Mouse (Mus musculus): ENCODE data around the gene Rfng. TPM values are rescaled to one million over a fixed set of nuclear protein-coding genes. Genes with fewer than 3 reads are reported as not detected.
"Not testable (repeated sequence)": the region's sequence is repeated elsewhere in the genome, so short reads cannot be mapped to it uniquely, and the experiment has no call there.

Rfng gene
- polyA plus RNA-seq, 1 experiment from 2014 or later, result 36.2 TPM

GRCm38 (mm10) chr11:120768206-120768605, 15.8 kb downstream of the Rfng start:
- ATAC-seq (ENCODE audit: insufficient number of reproducible peaks, insufficient read depth, low FRiP score, low TSS enrichment, low read depth), result no peak
- 79% methylated on average over 1 of the region's 1 CpGs for WGBS
- H3K4me3 ChIP-seq (replicated peaks), result no peak overlapping the region
- no peak overlapping the region for H3K27ac ChIP-seq
- no peaks in the 10 kb centered on the region for H3K36me3 ChIP-seq
- H3K27me3 ChIP-seq, result 0 out of 2 replicates have a peak, but pooled peaks cover 6% of the 10 kb centered on the region
- no peaks in the 10 kb centered on the region for H3K4me1 ChIP-seq (replicated peaks)
- no peak overlapping the region for H3K9ac ChIP-seq (replicated peaks)
- H3K9me3 ChIP-seq, result no peaks in the 10 kb centered on the region; the same call in 1 of the 2 replicates
- no peak overlapping the region for H3K4me2 ChIP-seq

GRCm38 (mm10) chr11:120767023-120767422, 17.0 kb downstream of the Rfng start:
- ATAC-seq (ENCODE audit: insufficient number of reproducible peaks, insufficient read depth, low FRiP score, low TSS enrichment, low read depth); H3K9me3 ChIP-seq; H3K27ac ChIP-seq; H3K4me2 ChIP-seq; H3K4me3 ChIP-seq (replicated peaks); H3K36me3 ChIP-seq; H3K9ac ChIP-seq (replicated peaks); H3K4me1 ChIP-seq (replicated peaks): not testable (repeated sequence)
- H3K27me3 ChIP-seq, result peaks cover 13% of the 10 kb centered on the region
- 90% methylated on average over 5 of the region's 7 CpGs for WGBS

- Histone ChIP-seq H3K27me3 (peaks cover 20% of the 10 kb centered on the region), H3K9me3 (peaks cover 15% of the 10 kb centered on the region; the same call in 1 of the 2 replicates), H3K4me2 (peak overlapping the region; percentile 35)
- not testable (repeated sequence) for H3K9ac ChIP-seq (replicated peaks); H3K4me3 ChIP-seq (replicated peaks); H3K4me1 ChIP-seq (replicated peaks); ATAC-seq (ENCODE audit: insufficient number of reproducible peaks, insufficient read depth, low FRiP score, low TSS enrichment, low read depth); H3K36me3 ChIP-seq; H3K27ac ChIP-seq
- 5% methylated on average over 8 of the region's 23 CpGs for WGBS
Observed at GRCm38 (mm10) chr11:120763121-120763999, 20.6 kb downstream of the Rfng start.

DNA sequence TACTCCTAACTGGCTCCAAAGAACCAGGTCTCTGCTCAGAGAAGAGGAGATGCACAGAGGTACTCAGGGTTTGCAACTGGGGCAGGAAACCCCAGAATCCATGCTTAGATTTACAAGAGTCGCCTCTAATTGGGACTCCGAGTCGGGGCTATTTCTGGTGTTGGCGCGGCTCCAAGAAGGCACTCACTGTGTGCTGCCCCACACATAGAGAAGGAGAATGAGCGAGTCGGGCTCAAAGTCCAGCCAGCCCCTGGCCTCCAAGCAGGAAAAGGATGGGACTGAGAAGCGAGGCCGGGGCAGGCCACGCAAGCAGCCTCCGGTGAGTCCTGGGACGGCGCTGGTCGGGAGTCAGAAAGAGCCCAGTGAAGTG, 21.4 kb downstream of the Rfng start, which contains the start of gene Hmga1b:
TSS of gene Hmga1b (plus strand) at position 123 of the 370 bp plus-strand sequence.
- Histone ChIP-seq H3K9ac (replicated peaks) (peak within 1 kb of the TSS; percentile 23; the same call in 1 of the 2 replicates), H3K9me3 (peaks cover 22% of the 10 kb centered on the region; the same call in 1 of the 2 replicates), H3K27me3 (peaks cover 20% of the 10 kb centered on the region), H3K4me2 (peak within 1 kb of the TSS; percentile 35), H3K27ac (peak within 1 kb of the TSS; percentile 17; the same call in 1 of the 2 replicates)
- H3K4me1 ChIP-seq (replicated peaks); H3K4me3 ChIP-seq (replicated peaks); ATAC-seq (ENCODE audit: insufficient number of reproducible peaks, insufficient read depth, low FRiP score, low TSS enrichment, low read depth); H3K36me3 ChIP-seq: not testable (repeated sequence)
- 19% methylated on average over 14 of the region's 14 CpGs for WGBS

DNA sequence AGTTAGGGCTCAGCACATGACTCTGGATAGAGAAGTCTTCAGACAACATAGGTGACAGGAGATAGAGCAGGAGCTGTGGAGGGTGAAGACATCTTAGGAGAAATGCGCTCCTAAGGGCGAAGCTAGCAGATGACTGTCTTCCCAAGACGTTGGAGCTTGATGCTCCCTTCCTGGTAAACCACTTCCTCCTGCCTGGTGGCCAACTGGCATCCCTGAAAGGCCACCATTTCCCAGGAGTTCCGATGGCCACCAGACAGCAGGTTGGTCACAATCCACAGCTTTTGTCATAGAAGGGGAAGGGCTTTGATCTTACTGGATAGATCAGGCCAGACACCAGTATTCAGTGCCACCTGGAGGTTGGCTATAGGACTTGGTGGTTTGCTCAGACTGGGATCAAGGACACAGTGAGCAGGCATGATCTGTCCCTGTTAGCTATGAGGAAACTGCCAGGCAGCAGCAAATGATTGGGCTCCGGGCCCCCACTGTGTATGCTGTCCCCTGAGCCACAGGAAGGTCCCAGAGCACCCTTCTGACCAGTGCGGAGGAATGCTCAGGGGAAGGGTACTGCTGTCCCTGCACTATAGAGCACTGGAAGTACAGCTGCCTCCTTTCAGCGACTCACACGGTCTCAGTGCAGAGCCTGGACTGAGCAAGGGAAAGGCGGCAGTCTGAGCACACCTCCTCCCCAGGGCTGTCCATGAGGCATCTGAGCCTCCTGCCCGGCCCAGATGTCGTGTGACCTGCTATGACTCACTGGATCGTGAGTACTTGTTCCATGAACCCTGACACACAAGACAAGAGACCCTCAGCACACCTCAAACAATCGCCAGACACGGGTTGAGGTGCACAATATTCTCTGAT, 22.0 kb downstream of the Rfng start:
- peaks cover 7% of the 10 kb centered on the region; the same call in 1 of the 2 replicates for H3K4me1 ChIP-seq (replicated peaks)
- H3K36me3 ChIP-seq, result no peaks in the 10 kb centered on the region
- WGBS, result 67% methylated on average over 14 of the region's 14 CpGs
- H3K9me3 ChIP-seq, result peaks cover 24% of the 10 kb centered on the region; the same call in 1 of the 2 replicates
- H3K27ac ChIP-seq, result peak overlapping the region; percentile 17; the same call in 1 of the 2 replicates
- no peak for ATAC-seq (ENCODE audit: insufficient number of reproducible peaks, insufficient read depth, low FRiP score, low TSS enrichment, low read depth)
- peak overlapping the region; percentile 23; the same call in 1 of the 2 replicates for H3K9ac ChIP-seq (replicated peaks)
- H3K4me2 ChIP-seq, result peak overlapping the region; percentile 35
- H3K27me3 ChIP-seq, result peaks cover 20% of the 10 kb centered on the region
- no peak overlapping the region for H3K4me3 ChIP-seq (replicated peaks)

GRCm38 (mm10) chr11:120760236-120760635, 23.8 kb downstream of the Rfng start:
- Histone ChIP-seq H3K36me3 (no peaks in the 10 kb centered on the region), H3K4me1 (replicated peaks) (peaks cover 7% of the 10 kb centered on the region; the same call in 1 of the 2 replicates), H3K27ac (no peak overlapping the region), H3K4me3 (replicated peaks) (no peak overlapping the region), H3K27me3 (peaks cover 14% of the 10 kb centered on the region), H3K4me2 (no peak overlapping the region), H3K9me3 (peaks cover 30% of the 10 kb centered on the region), H3K9ac (replicated peaks) (no peak overlapping the region)
- 89% methylated on average over 9 of the region's 9 CpGs for WGBS
- no peak for ATAC-seq (ENCODE audit: insufficient number of reproducible peaks, insufficient read depth, low FRiP score, low TSS enrichment, low read depth)

- Histone ChIP-seq H3K9ac (replicated peaks) (no peak overlapping the region), H3K36me3 (no peaks in the 10 kb centered on the region), H3K4me3 (replicated peaks) (no peak overlapping the region), H3K4me2 (no peak overlapping the region), H3K27me3 (no peaks in the 10 kb centered on the region), H3K27ac (no peak overlapping the region), H3K4me1 (replicated peaks) (no peaks in the 10 kb centered on the region), H3K9me3 (peaks cover 1% of the 10 kb centered on the region)
- WGBS, result 72% methylated on average over 4 of the region's 4 CpGs
- no peak for ATAC-seq (ENCODE audit: insufficient number of reproducible peaks, insufficient read depth, low FRiP score, low TSS enrichment, low read depth)
Observed at GRCm38 (mm10) chr11:120751606-120752005, 32.4 kb downstream of the Rfng start.

- no peak overlapping the region for H3K27ac ChIP-seq
- 74% methylated on average over 8 of the region's 8 CpGs for WGBS
- no peaks in the 10 kb centered on the region for H3K36me3 ChIP-seq
- H3K9me3 ChIP-seq, result no peaks in the 10 kb centered on the region
- no peaks in the 10 kb centered on the region for H3K4me1 ChIP-seq (replicated peaks)
- no peak overlapping the region for H3K4me3 ChIP-seq (replicated peaks)
- H3K9ac ChIP-seq (replicated peaks), result no peak overlapping the region
- H3K4me2 ChIP-seq, result no peak overlapping the region
- no peaks in the 10 kb centered on the region for H3K27me3 ChIP-seq
- no peak for ATAC-seq (ENCODE audit: insufficient number of reproducible peaks, insufficient read depth, low FRiP score, low TSS enrichment, low read depth)
Observed at GRCm38 (mm10) chr11:120749430-120749829, 34.6 kb downstream of the Rfng start.

GRCm38 (mm10) chr11:120747974-120748373, 36.0 kb downstream of the Rfng start:
- H3K27me3 ChIP-seq, result no peaks in the 10 kb centered on the region
- no peak overlapping the region for H3K27ac ChIP-seq
- no peak overlapping the region for H3K9ac ChIP-seq (replicated peaks)
- 43% methylated on average over 4 of the region's 4 CpGs for WGBS
- no peaks in the 10 kb centered on the region for H3K4me1 ChIP-seq (replicated peaks)
- ATAC-seq (ENCODE audit: insufficient number of reproducible peaks, insufficient read depth, low FRiP score, low TSS enrichment, low read depth), result no peak
- H3K9me3 ChIP-seq, result no peaks in the 10 kb centered on the region
- H3K4me2 ChIP-seq, result no peak overlapping the region
- no peaks in the 10 kb centered on the region for H3K36me3 ChIP-seq
- H3K4me3 ChIP-seq (replicated peaks), result no peak overlapping the region

GRCm38 (mm10) chr11:120744121-120744701, 39.8 kb downstream of the Rfng start:
- Histone ChIP-seq H3K4me2 (no peak overlapping the region), H3K9ac (replicated peaks) (no peak overlapping the region), H3K27ac (no peak overlapping the region), H3K9me3 (no peaks in the 10 kb centered on the region), H3K4me3 (replicated peaks) (no peak overlapping the region), H3K36me3 (no peaks in the 10 kb centered on the region), H3K4me1 (replicated peaks) (no peaks in the 10 kb centered on the region), H3K27me3 (no peaks in the 10 kb centered on the region)
- no peak for ATAC-seq (ENCODE audit: insufficient number of reproducible peaks, insufficient read depth, low FRiP score, low TSS enrichment, low read depth)
- WGBS, result 70% methylated on average over 7 of the region's 7 CpGs

- WGBS, result 90% methylated on average over 5 of the region's 5 CpGs
- Histone ChIP-seq H3K27ac (no peak overlapping the region), H3K9ac (replicated peaks) (no peak overlapping the region)
Observed at GRCm38 (mm10) chr11:120740981-120741380, 43.0 kb downstream of the Rfng start.

More at GRCm38 (mm10) chr11:120740981-120741380, 43.0 kb downstream of the Rfng start:
- Histone ChIP-seq H3K4me2 (no peak overlapping the region), H3K36me3 (no peaks in the 10 kb centered on the region), H3K4me1 (replicated peaks) (no peaks in the 10 kb centered on the region), H3K4me3 (replicated peaks) (no peak overlapping the region), H3K27me3 (no peaks in the 10 kb centered on the region; the same call in 1 of the 2 replicates), H3K9me3 (no peaks in the 10 kb centered on the region)
- ATAC-seq (ENCODE audit: insufficient number of reproducible peaks, insufficient read depth, low FRiP score, low TSS enrichment, low read depth), result no peak
